Mouse (Mus musculus): ENCODE data around the gene Mfap1b.
A peak's percentile ranks its signal among the peaks of the same experiment; 100 is the strongest.

Mfap1b gene

GRCm38 (mm10) chr2:121423166-121423565 lies 50.7 kb downstream of the Mfap1b start:
- DNase-seq: no peak

- DNase-seq: no peak
Measured at GRCm38 (mm10) chr2:121418476-121418875, 55.4 kb downstream of the Mfap1b start.

GRCm38 (mm10) chr2:121416356-121416755 lies 57.5 kb downstream of the Mfap1b start:
- no peak for DNase-seq

- no peak for DNase-seq
Measured at GRCm38 (mm10) chr2:121415591-121415990, 58.3 kb downstream of the Mfap1b start.

- DNase-seq: no peak
Measured at GRCm38 (mm10) chr2:121415103-121415502, 58.8 kb downstream of the Mfap1b start.

- DNase-seq: peak in 1 of 2 experiments; percentile 51
Measured at GRCm38 (mm10) chr2:121414139-121414685, 59.7 kb downstream of the Mfap1b start.

GRCm38 (mm10) chr2:121413387-121414042 lies 60.4 kb downstream of the Mfap1b start, which contains the start of the genes Pdia3 and Catsper2:
Pdia3 (plus strand) TSS chr2:121413775.
Catsper2 (minus strand) TSS chr2:121413792.
- DNase-seq: peak; percentile 94 to 97

- DNase-seq: peak in 1 of 2 experiments; percentile 8
Measured at GRCm38 (mm10) chr2:121412843-121413386, 61.0 kb downstream of the Mfap1b start.

Measured in cerebellum, postnatal 14 days (tissue).